Mouse (Mus musculus) left cerebral cortex, adult 9 months (tissue): ENCODE measurements at regions not wholly inside any gene's neighbourhood (a gene's known extent, or its start where the extent isn't known, plus 50 kb on each side); places are given as distances from the start of the nearest gene placed in this dataset.

ENCODE experiments used
- DNase-seq, 2 experiments: peaks; one replicate each; pipeline ENCODE4 v3.0.0; 2022; ENCODE audit warnings: low spot score in 2 of 2

DNA sequence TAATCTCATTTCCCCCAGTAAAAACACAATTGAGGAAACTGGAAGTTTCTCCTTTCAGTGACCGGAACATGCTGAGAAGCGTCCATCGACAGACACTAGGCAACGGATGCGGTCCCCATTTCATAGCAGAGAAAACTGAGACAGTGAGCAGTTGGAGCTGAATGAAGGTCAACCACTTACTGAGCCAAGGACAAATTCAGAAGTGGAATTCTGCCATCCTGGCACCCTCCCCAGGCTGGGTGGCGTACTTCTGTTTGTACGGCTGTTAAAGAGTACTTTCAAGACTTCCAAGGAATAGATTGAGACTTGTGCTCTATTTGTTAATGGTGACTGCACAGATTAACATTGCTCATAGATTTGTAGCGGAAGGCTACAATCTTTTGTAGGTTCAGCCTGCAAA, 54.2 kb upstream of the Bhlhe40 start:
- peak in 1 of 2 experiments; percentile 52 for DNase-seq

- DNase-seq = no peak
Measured at GRCm38 (mm10) chr6:108608308-108608707, 52.1 kb upstream of the Bhlhe40 start.
